Mouse (Mus musculus) forebrain, embryonic 11.5 days (tissue): ENCODE measurements at regions not wholly inside any gene's neighbourhood (a gene's known extent, or its start where the extent isn't known, plus 50 kb on each side); places are given as distances from the start of the nearest gene placed in this dataset.

Experiments used
- ATAC-seq: fragments of 200-750 bp; cut with Nextera tagmentation; replicated peaks from 2 replicates; pipeline ENCODE4 v1.8.0; 2017; ENCODE audit warnings: moderate TSS enrichment; ENCODE audit not compliant: low FRiP score
- DNase-seq: peaks from one replicate; pipeline ENCODE4 v3.0.0-alpha.2; 2017; ENCODE audit warnings: low spot score
- H3K27ac ChIP-seq: fragments of 300-500 bp; sonication (generic); 2 replicates; pipeline ENCODE4 v1.5.1; 2014; ENCODE audit warnings: low read depth, low read length
- H3K27me3 ChIP-seq: fragments of 300-500 bp; sonication (generic); 2 replicates; pipeline ENCODE4 v1.6.1; 2014; ENCODE audit warnings: mild to moderate bottlenecking, low read length, mixed read lengths; ENCODE audit not compliant: control insufficient read depth, insufficient read depth
- H3K36me3 ChIP-seq: fragments of 300-500 bp; sonication (generic); 2 replicates; pipeline ENCODE4 v1.6.1; 2014; ENCODE audit warnings: mild to moderate bottlenecking, low read length, moderate library complexity, mixed read lengths; ENCODE audit not compliant: control insufficient read depth, insufficient read depth
- H3K4me1 ChIP-seq: fragments of 300-500 bp; sonication (generic); replicated peaks from 2 replicates; pipeline ENCODE4 v1.6.1; 2014; ENCODE audit warnings: low read length, mixed read lengths; ENCODE audit not compliant: control insufficient read depth, insufficient read depth
- H3K4me2 ChIP-seq: fragments of 300-500 bp; sonication (generic); 2 replicates; pipeline ENCODE4 v1.6.1; 2014; ENCODE audit warnings: low read depth, mild to moderate bottlenecking, low read length, moderate library complexity, mixed read lengths; ENCODE audit not compliant: severe bottlenecking
- H3K4me3 ChIP-seq: fragments of 300-500 bp; sonication (generic); 2 replicates; pipeline ENCODE4 v1.5.1; 2014; ENCODE audit warnings: low read depth, low read length
- H3K9ac ChIP-seq: fragments of 300-500 bp; sonication (generic); 2 replicates; pipeline ENCODE4 v1.6.1; 2014; ENCODE audit warnings: low read length
- H3K9me3 ChIP-seq: fragments of 300-500 bp; sonication (generic); 2 replicates; pipeline ENCODE4 v1.6.1; 2016; ENCODE audit warnings: low read length, mixed read lengths; ENCODE audit not compliant: control insufficient read depth
- WGBS: fragments of 180-500 bp; shearing (Covaris S2); extraction: QIAGEN DNeasy Blood & Tissue Kit; methylation state at CpG from one replicate; pipeline ENCODE4 v1.1.7; 2014; 5-methylcytosine and 5-hydroxymethylcytosine counted together

DNA sequence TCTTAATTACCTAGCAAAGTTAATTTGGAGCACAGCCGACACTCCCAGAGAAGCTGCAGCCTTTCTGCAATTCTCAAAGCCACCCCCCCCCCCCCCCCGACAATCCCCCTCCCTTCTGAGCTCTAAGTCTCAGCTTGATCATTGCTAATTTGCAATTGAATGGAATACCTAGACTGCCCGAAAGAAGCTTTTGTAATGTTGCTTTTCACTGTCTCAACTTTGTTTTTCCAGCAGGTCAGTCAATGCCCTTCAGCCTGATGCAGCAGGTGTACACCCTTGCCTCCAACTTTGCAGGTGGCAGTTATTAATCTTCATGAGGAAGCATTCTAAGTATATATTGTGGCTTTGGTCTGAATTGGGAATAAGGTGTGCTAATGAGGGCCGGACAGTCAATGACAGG is 1006.6 kb upstream of the Gm8797 start:
- WGBS: 62% methylated on average over 4 of the region's 4 CpGs
- ATAC-seq: no peak
- H3K27ac ChIP-seq: no peak overlapping the region

GRCm38 (mm10) chr3:4744611-4745010 is 1006.0 kb upstream of the Gm8797 start:
- H3K9ac ChIP-seq: no peak overlapping the region
- ATAC-seq (no peak), DNase-seq (no peak)
- H3K36me3 ChIP-seq: no peaks in the 10 kb centered on the region
- no peak overlapping the region for H3K27ac ChIP-seq
- whole genome bisulfite sequencing: 85% methylated on average over 6 of the region's 6 CpGs
- H3K4me2 ChIP-seq: no peak overlapping the region
- H3K4me1 ChIP-seq: no peaks in the 10 kb centered on the region
- H3K27me3 ChIP-seq: no peaks in the 10 kb centered on the region
- H3K9me3 ChIP-seq: no peaks in the 10 kb centered on the region
- H3K4me3 ChIP-seq: no peak overlapping the region

More for the DNA sequence above, 1006.6 kb upstream of the Gm8797 start:
- Histone ChIP-seq H3K27me3 (no peaks in the 10 kb centered on the region), H3K9ac (no peak overlapping the region), H3K4me1 (no peaks in the 10 kb centered on the region), H3K9me3 (no peaks in the 10 kb centered on the region), H3K4me3 (no peak overlapping the region), H3K4me2 (no peak overlapping the region), H3K36me3 (no peaks in the 10 kb centered on the region)
- no peak for DNase-seq

DNA sequence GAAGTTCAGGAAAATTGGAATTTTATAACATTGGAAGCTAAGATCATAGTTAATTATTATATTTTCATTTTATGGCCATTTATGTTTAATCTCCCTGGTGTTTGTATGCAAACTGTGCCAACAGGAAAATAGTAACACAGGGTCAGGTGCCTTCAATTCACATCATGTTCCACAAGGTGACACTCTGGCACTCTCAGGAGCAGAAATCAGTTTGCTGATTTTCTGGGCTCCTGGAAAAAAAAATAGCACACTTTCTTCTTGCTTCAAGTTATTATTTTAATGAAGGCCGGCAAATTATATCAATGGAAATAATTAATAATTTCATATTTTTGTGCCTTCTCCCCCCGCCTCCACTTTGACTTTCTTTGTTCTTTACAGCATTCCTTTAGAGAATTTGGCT is 994.5 kb upstream of the Gm8797 start:
- H3K4me2 ChIP-seq: no peak overlapping the region
- DNase-seq (no peak), ATAC-seq (no peak)
- H3K4me1 ChIP-seq: no peaks in the 10 kb centered on the region
- WGBS: 87% methylated on average over 2 of the region's 2 CpGs
- no peak overlapping the region for H3K27ac ChIP-seq
- H3K9ac ChIP-seq: no peak overlapping the region
- no peaks in the 10 kb centered on the region for H3K9me3 ChIP-seq
- no peaks in the 10 kb centered on the region for H3K36me3 ChIP-seq
- H3K27me3 ChIP-seq: no peaks in the 10 kb centered on the region
- H3K4me3 ChIP-seq: no peak overlapping the region

- no peaks in the 10 kb centered on the region for H3K4me1 ChIP-seq
- WGBS: 88% methylated on average over 1 of the region's 1 CpGs
- H3K9me3 ChIP-seq: no peaks in the 10 kb centered on the region
- no peak overlapping the region for H3K4me2 ChIP-seq
- H3K9ac ChIP-seq: no peak overlapping the region
- no peaks in the 10 kb centered on the region for H3K36me3 ChIP-seq
- no peak for ATAC-seq
- no peaks in the 10 kb centered on the region for H3K27me3 ChIP-seq
- DNase-seq: no peak
- no peak overlapping the region for H3K4me3 ChIP-seq
- no peak overlapping the region for H3K27ac ChIP-seq
Observed at GRCm38 (mm10) chr3:4757113-4757512, 993.5 kb upstream of the Gm8797 start.

DNA sequence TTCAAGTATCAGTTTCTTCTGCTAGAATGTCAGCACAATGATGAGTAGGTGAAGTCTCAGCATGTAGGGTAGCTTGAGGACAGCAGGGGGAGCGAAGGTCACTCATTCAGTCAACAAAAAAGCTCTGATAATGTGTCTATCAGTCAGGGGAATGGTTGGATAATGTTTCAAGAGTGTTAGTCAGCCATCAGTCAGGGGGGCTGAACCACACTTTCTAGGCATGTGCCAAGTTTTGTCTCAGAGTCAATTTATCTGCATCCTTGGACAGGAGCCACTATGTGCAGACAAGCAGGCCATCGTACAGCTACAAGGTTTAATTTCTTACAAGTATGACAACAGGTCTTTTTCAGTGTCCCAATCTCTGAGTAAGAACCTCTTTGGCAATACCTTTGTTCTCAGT is 987.5 kb upstream of the Gm8797 start:
- Histone ChIP-seq H3K27me3 (no peaks in the 10 kb centered on the region), H3K4me1 (no peaks in the 10 kb centered on the region), H3K36me3 (no peaks in the 10 kb centered on the region), H3K4me3 (no peak overlapping the region), H3K4me2 (no peak overlapping the region), H3K9me3 (no peaks in the 10 kb centered on the region), H3K9ac (no peak overlapping the region), H3K27ac (no peak overlapping the region)
- ATAC-seq (no peak), DNase-seq (no peak)
- 88% methylated on average over 2 of the region's 2 CpGs for whole genome bisulfite sequencing

DNA sequence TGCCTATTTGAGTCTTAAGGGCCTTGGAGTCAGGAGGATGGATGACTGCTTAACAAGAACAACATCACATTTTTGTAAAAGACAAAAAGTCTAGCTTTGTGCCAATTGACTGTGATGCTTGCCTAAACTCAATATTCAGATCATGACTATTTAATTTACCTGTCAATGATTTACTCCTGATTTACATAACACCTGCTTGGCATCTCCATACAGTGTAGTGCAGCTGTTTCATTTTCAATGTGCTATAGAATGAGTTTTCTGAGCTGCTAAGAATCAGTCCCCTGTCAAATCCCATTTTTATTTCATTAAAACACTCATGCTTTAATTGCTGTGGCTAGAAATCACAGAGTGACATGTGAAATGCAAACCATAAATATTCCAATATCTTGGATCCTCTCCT is 974.0 kb upstream of the Gm8797 start:
- Histone ChIP-seq H3K9ac (no peak overlapping the region), H3K36me3 (no peaks in the 10 kb centered on the region), H3K27ac (no peak overlapping the region), H3K4me1 (no peaks in the 10 kb centered on the region), H3K4me3 (no peak overlapping the region), H3K9me3 (no peaks in the 10 kb centered on the region), H3K27me3 (no peaks in the 10 kb centered on the region), H3K4me2 (no peak overlapping the region)
- no peak for DNase-seq
- no peak for ATAC-seq

DNA sequence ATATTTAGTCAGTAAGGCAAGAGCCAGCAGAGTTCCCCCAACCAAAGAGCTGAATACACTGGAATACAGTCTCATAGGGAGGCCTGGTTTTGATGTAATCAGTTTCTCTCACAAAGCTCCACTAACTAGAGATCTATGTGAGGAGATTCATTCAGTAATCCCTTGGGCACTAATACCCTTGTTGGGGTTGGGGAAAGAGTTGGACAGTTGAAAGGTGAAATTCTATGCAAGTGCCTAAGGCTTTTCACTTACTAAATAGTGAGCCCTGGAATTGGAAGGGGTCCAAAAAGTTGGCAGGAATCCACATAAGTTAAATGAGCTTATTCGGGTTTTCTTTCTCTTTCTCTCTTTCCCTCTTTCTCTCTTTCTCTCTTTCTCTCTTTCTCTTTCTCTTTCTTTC is 965.4 kb upstream of the Gm8797 start:
- H3K4me1 ChIP-seq: no peaks in the 10 kb centered on the region
- ATAC-seq (no peak), DNase-seq (no peak)
- H3K9ac ChIP-seq: no peak overlapping the region
- no peak overlapping the region for H3K4me3 ChIP-seq
- no peaks in the 10 kb centered on the region for H3K27me3 ChIP-seq
- H3K27ac ChIP-seq: no peak overlapping the region
- no peaks in the 10 kb centered on the region for H3K36me3 ChIP-seq
- no peak overlapping the region for H3K4me2 ChIP-seq
- no peaks in the 10 kb centered on the region for H3K9me3 ChIP-seq
- WGBS: 79% methylated on average over 1 of the region's 1 CpGs

- ATAC-seq (no peak), DNase-seq (no peak)
- Histone ChIP-seq H3K4me2 (no peak overlapping the region), H3K27me3 (no peaks in the 10 kb centered on the region), H3K27ac (no peak overlapping the region), H3K9ac (no peak overlapping the region), H3K9me3 (no peaks in the 10 kb centered on the region; the same call in 1 of the 2 replicates), H3K4me3 (no peak overlapping the region), H3K4me1 (peaks cover 11% of the 10 kb centered on the region; the same call in 1 of the 2 replicates), H3K36me3 (no peaks in the 10 kb centered on the region)
- 92% methylated on average over 2 of the region's 2 CpGs for WGBS
Observed at GRCm38 (mm10) chr3:4793141-4793540, 957.5 kb upstream of the Gm8797 start.

DNA sequence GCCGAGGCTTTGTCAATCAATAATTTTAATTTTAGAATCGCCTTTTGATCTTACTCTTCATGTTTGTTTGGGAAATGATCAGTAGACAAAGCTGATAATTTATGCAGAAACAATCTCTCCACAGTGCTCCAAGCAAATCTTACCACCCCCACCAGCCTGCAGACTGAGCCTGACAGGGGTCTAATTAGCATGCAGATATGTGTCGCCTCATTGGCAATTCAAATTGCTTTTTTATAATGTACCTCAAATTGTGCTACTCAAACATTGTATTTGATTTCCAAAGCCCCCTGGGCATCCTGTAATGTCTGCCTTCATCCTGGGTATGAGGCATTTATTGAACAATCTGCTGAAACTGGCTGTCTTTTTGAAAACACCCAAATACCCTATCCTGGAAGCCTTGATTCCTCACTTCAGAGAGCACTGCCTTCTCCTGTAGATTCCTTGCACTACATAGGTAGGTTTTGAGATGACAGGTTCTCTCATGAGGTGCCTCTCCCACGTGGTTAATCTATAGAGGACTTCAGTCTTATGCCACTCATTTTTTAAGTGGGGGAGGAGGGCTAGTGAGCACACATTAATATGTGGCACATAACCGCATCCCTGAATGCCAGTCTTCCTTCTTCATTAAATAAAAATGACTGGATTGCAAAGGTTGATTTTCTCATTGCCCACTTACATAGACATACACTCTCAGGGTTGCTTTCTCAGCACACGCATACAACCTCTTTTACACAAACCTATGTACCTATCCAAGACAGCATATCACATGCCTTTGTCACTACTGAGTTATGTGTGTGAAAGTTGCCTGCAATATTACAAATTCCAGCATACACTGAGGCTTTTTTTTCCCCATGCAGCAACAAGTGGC is 954.3 kb upstream of the Gm8797 start:
- ATAC-seq: peak; percentile 89
- 41% methylated on average over 6 of the region's 6 CpGs for WGBS
- Histone ChIP-seq H3K27ac (peak overlapping the region; percentile 79), H3K36me3 (no peaks in the 10 kb centered on the region), H3K27me3 (no peaks in the 10 kb centered on the region), H3K9ac (no peak overlapping the region; the same call in 1 of the 2 replicates), H3K4me2 (peak overlapping the region; percentile 32), H3K4me3 (no peak overlapping the region), H3K4me1 (peaks cover 11% of the 10 kb centered on the region; the same call in 1 of the 2 replicates), H3K9me3 (no peaks in the 10 kb centered on the region; the same call in 1 of the 2 replicates)
- peak; percentile 55 for DNase-seq
